Mouse (Mus musculus) kidney, postnatal 0 days (tissue): Measurements from ENCODE around the gene Gm49776. TPM values are rescaled to one million over a fixed set of nuclear protein-coding genes. Genes with fewer than 3 reads are reported as not detected.

Source experiments
- ATAC-seq: fragments of 200-750 bp; cut with Nextera tagmentation; replicated peaks from 2 replicates; pipeline ENCODE4 v1.8.0; 2017; ENCODE audit warnings: low read depth, moderate number of reproducible peaks, moderate TSS enrichment, moderate library complexity; ENCODE audit not compliant: low FRiP score
- DNase-seq: peaks from one replicate; pipeline ENCODE4 v3.0.0-alpha.2; 2016; ENCODE audit warnings: low spot score
- H3K27ac ChIP-seq: fragments of 300-500 bp; sonication (generic); 2 replicates; pipeline ENCODE4 v1.5.1; 2014; ENCODE audit warnings: mild to moderate bottlenecking
- H3K27me3 ChIP-seq: fragments of 300-500 bp; sonication (generic); 2 replicates; pipeline ENCODE4 v1.6.1; 2014; ENCODE audit warnings: low read length, mixed read lengths; ENCODE audit not compliant: insufficient read depth
- H3K36me3 ChIP-seq: fragments of 300-500 bp; sonication (generic); 2 replicates; pipeline ENCODE4 v1.6.1; 2014; ENCODE audit warnings: low read length, mixed read lengths; ENCODE audit not compliant: insufficient read depth
- H3K4me1 ChIP-seq: fragments of 300-500 bp; sonication (generic); replicated peaks from 2 replicates; pipeline ENCODE4 v1.6.1; 2014; ENCODE audit warnings: antibody characterized with exemption, low read length, mixed read lengths; ENCODE audit not compliant: insufficient read depth
- H3K4me2 ChIP-seq: fragments of 300-500 bp; sonication (generic); 2 replicates; pipeline ENCODE4 v1.6.1; 2014; ENCODE audit warnings: mild to moderate bottlenecking, low read length, moderate library complexity, mixed read lengths
- H3K4me3 ChIP-seq: fragments of 300-500 bp; sonication (generic); replicated peaks from 2 replicates; pipeline ENCODE4 v1.5.1; 2014; ENCODE audit warnings: low read depth, low read length
- H3K9ac ChIP-seq: fragments of 300-500 bp; sonication (generic); 2 replicates; pipeline ENCODE4 v1.6.1; 2014; ENCODE audit warnings: low read depth, low read length
- H3K9me3 ChIP-seq: fragments of 300-500 bp; sonication (generic); replicated peaks from 2 replicates; pipeline ENCODE4 v1.6.1; 2016; ENCODE audit warnings: low read length, inconsistent platforms, mixed read lengths
- CTCF ChIP-seq: IDR thresholded peaks from 2 replicates; pipeline ENCODE4 v1.5.1; 2016; ENCODE audit warnings: antibody characterized with exemption, low read depth, mild to moderate bottlenecking, moderate library complexity
- whole genome bisulfite sequencing: fragments of 180-500 bp; shearing (Covaris S2); extraction: QIAGEN DNeasy Blood & Tissue Kit; methylation state at CpG from one replicate; pipeline ENCODE4 v1.1.7; 2014; 5-methylcytosine and 5-hydroxymethylcytosine counted together
- polyA plus RNA-seq: library from polyadenylated mRNA; unstranded; fragments of >200 nt; fragmentation: Nextera tagmentation; extraction: Ambion mirVana; gene quantifications from 2 replicates; pipeline ENCODE4 v1.2.1, GENCODE M21; 2015

Gm49776 gene
- polyA plus RNA-seq, 1 experiment from 2014 or later, result 3.0 TPM

DNA sequence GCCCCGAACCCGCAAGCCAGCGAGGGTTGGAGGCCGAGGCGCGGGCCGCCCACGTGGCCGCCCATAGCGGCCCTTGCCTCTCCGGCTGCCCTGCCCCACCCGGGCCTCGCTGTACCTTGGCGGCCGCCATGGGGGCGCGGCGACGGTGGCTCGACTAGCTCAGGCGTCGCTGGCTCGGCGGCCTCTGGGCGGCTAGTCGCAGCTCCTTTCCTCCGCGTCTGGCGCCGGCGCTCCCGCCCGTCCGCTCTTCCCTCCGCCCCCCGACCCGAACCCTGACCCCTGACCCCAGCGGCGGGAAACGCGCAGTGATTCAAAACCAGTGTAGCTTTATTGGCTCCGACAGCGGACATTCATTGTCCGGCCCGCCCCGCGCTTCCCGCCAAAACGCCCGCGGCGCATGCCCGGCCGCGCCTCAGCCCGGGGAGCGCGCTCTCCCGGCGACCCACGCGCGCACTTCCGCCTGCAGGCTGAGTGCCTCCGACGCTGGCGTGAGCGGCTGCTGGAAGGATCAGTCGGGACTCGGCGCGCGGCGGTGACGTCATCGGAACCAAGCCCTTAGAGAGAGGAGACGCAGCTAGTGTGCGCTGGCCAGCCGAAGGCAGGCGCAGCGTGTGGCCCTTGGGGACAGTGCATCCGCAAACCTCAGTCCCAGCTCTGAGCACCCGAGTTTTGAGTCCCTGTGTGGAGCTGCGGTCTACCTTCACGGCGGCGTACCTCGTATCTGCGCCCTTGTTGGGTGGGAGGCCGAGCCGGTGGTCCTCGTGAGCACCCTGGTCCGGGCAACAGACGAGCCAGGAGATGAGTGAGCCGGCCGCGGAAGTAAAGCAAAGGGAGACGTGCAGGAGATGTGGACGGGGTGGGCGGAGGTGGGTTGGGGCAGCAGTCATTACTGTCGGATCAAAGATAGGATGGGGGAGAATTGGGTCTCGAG lies 9.4 kb downstream of the Gm49776 start, which contains the start of the genes Trmt2a and Ranbp1:
TSS of gene Trmt2a (plus strand) at position 247 of the 931 bp plus-strand sequence.
TSS of gene Ranbp1 (minus strand) at position 300 of the 931 bp plus-strand sequence.
- ATAC-seq (peak; percentile 96), DNase-seq (peak; percentile 98)
- H3K9me3 ChIP-seq, result no peaks in the 10 kb centered on the region
- H3K4me3 ChIP-seq, result peak within 1 kb of the TSS; percentile 92
- WGBS, result under 1% methylated on average over 84 of the region's 102 CpGs
- H3K4me1 ChIP-seq, result peaks cover 23% of the 10 kb centered on the region; the same call in 1 of the 2 replicates
- H3K27ac ChIP-seq, result peak within 1 kb of the TSS; percentile 93
- peaks cover 41% of the 10 kb centered on the region for H3K36me3 ChIP-seq
- no peaks in the 10 kb centered on the region for H3K27me3 ChIP-seq
- peak within 1 kb of the TSS; percentile 94 for H3K4me2 ChIP-seq
- TF ChIP-seq CTCF, result no peak
- H3K9ac ChIP-seq, result peak within 1 kb of the TSS; percentile 90

DNA sequence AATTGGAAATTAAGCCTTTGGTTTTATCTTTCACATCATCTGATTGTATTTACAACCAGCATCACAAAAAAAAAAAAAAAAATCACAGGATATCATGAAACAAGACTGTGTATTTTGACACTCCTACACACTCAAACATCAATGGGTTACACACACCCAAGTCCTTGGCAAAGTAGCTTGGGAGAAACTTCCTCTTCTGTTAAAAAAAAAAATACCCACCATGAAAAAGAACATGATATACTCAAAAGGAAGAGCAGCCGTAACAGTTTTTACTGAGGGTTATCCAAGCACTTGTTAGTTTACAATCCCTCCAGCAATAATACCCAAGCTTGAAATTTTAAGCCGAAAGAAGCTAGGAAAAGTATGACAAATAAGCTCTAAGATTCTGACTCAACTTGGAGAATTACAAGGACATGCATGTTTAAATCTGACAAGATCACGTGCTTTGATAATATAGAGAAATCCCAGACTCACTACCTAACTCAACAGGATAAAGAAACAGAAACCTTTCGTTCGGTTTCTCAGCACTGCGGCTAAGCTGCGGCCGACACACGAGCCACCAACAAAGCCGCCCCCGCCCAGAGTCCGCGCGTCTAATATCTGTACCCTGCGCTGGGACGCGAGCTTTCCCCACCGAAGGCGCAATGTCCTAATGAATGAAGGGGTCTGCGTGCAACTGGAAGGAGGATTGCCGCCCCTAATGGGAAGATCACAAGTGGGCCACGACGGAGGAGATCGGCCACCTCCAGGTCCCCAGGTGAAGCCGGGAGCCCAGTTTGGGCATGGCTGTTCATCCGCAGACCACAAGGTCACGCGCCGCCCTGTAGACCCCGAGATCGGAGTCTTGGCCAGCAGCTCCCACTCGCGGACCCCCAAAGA lies 10.4 kb downstream of the Gm49776 start:
- no peaks in the 10 kb centered on the region for H3K9me3 ChIP-seq
- peak overlapping the region; percentile 92 for H3K4me3 ChIP-seq
- H3K27ac ChIP-seq, result peak overlapping the region; percentile 93
- peak overlapping the region; percentile 90 for H3K9ac ChIP-seq
- no peak for TF ChIP-seq CTCF
- DNase-seq, result peak; percentile 51
- under 1% methylated on average over 33 of the region's 33 CpGs for WGBS
- H3K27me3 ChIP-seq, result no peaks in the 10 kb centered on the region
- H3K36me3 ChIP-seq, result peaks cover 41% of the 10 kb centered on the region
- H3K4me2 ChIP-seq, result peak overlapping the region; percentile 94
- peaks cover 23% of the 10 kb centered on the region; the same call in 1 of the 2 replicates for H3K4me1 ChIP-seq
- peak; percentile 0; the same call in 1 of the 2 replicates for ATAC-seq

DNA sequence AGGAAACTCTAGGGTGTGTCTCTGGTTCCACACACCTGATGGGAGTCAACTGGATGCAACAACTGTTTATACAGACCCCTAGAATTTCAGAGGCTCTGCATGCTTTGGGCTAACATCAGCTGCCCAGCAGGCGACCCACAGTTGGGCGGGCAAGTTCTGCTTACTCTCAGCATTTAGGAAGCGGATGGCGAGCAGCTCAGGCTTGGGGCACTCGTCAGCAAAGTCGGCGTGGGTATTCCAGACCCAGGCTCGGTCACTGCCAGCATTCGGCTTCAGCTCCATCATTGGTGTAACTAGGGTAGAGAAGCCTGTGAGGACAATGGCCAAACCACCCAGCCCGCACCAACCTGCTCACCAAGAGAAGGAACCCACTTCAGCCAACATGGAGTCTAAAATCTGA lies 16.5 kb downstream of the Gm49776 start:
- Histone ChIP-seq H3K4me1 (0 out of 2 replicates have a peak, but pooled peaks cover 4% of the 10 kb centered on the region), H3K9me3 (no peaks in the 10 kb centered on the region), H3K36me3 (peaks cover 56% of the 10 kb centered on the region), H3K4me3 (no peak overlapping the region), H3K27me3 (no peaks in the 10 kb centered on the region), H3K27ac (no peak overlapping the region), H3K4me2 (no peak overlapping the region), H3K9ac (no peak overlapping the region)
- TF ChIP-seq CTCF, result no peak
- ATAC-seq (no peak), DNase-seq (no peak)
- WGBS, result 92% methylated on average over 10 of the region's 10 CpGs

DNA sequence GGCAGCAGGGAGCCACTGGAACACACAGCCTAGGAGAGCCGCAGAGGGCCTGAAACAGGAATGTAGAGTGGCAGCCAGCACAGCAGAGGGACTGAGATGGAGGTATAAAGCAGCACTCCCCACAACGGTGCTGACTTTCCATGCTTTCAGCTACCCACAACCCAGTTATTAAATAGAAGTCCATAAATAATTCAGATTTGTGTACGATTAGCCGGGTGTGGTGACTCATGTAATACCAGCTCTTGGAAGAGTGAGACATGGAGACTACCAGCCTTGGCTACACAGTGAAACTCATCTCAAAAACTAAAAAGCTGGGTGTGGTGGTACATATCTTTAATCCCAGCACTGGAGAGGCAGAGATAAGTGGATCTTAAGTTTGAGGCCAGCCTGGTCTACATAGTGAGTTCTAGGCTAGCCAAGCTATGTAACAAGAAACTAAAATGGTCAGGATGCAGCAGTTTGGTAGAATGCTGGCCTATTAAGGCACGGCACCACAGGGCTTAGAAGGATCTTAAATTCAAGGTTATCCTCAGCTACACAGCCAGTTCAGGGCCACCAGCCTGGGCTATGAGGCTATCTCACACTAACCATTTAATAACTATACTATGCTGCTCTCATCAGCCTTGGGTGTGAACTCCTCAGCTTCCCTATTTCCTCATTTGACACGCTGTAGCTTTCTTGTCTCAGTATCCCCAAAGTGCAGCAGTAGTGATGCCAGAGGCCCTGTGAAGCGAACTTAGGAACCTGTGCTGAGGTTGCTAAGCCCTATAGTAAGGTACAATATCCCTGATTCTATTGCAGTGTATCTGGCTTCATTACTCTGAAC lies 21.2 kb downstream of the Gm49776 start:
- no peak overlapping the region for H3K4me3 ChIP-seq
- H3K4me2 ChIP-seq, result no peak overlapping the region
- no peaks in the 10 kb centered on the region for H3K9me3 ChIP-seq
- no peak for ATAC-seq
- H3K9ac ChIP-seq, result no peak overlapping the region
- H3K27me3 ChIP-seq, result no peaks in the 10 kb centered on the region
- H3K36me3 ChIP-seq, result peaks cover 25% of the 10 kb centered on the region
- H3K27ac ChIP-seq, result no peak overlapping the region
- no peak for TF ChIP-seq CTCF
- DNase-seq, result no peak
- 76% methylated on average over 7 of the region's 7 CpGs for WGBS
- peaks cover 22% of the 10 kb centered on the region for H3K4me1 ChIP-seq

DNA sequence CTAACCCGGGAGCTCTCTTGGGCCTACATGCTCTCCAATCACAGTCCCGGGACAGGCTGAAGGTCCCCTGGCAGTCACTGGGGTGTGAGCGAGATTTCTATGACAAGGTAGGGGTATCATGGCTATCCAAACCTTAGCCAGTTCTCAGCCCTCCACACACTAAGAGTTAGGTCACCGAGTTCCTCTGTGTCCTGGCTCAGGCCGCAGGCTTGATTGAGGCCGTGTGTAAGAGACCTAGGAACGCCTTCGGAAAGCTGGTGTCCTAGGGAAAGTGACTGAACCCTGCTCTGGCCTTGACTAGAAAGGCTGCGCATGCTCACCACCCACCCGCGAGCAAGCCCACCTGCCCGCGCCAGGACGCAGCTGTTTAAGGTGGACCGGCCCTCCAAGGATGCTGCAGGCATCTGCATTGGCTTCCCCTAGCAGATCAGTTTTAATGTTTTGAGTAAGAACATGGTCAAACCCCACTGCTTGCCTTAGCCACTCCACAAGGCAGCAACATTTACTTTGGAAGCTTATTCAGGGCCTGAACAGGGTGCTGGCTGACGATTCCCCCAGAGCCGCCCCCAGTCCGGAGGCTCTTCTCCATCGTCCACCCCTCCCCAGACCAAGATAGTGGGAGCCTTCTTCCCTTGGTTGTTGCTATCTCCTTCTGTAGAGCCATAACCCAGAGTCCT lies 22.6 kb downstream of the Gm49776 start:
- Histone ChIP-seq H3K9me3 (no peaks in the 10 kb centered on the region), H3K4me3 (peak overlapping the region; percentile 75), H3K4me2 (peak overlapping the region; percentile 92), H3K4me1 (peaks cover 22% of the 10 kb centered on the region), H3K36me3 (peaks cover 12% of the 10 kb centered on the region), H3K9ac (peak overlapping the region; percentile 76), H3K27ac (peak overlapping the region; percentile 88), H3K27me3 (no peaks in the 10 kb centered on the region)
- TF ChIP-seq CTCF, result no peak
- DNase-seq, result peak; percentile 78
- ATAC-seq, result peak; percentile 52
- WGBS, result 1% methylated on average over 19 of the region's 19 CpGs
